Mouse (Mus musculus): ENCODE results near the gene Defb28.

DNA sequence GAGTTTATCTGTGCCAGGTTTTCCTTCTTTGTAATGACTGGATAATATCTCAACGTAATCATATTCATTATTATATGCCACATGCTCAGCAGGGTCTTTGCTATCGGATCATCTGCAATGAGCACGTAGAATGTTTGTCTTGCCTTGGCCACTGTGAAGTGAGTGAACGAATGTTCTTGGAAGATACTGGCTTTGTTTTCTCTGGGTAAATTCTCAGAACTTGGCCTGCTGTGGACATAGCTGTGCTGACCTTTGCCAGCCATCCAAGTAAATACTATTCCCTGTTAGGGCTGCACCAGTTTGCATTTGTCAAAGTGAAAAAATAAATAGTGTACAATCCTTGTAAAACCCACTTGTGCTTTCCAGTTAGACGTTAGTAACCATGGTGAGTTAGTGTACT is 30.1 kb downstream of the Defb28 start:
- TF ChIP-seq CTCF (IDR thresholded peaks at IDR 0.05; ENCODE audit: borderline replicate concordance, control insufficient read depth, extremely low read depth, insufficient read depth, low read length, poor library complexity) (no peak), POLR2A (IDR thresholded peaks at IDR 0.05; ENCODE audit: control insufficient read depth, extremely low read depth, insufficient read depth, low read length, poor library complexity) (no peak)
